Mouse (Mus musculus) embryonic fibroblast, embryonic 13.5 days (primary cell): Measurements from ENCODE around the gene Lhcgr. TPM values are rescaled to one million over a fixed set of nuclear protein-coding genes. Genes with fewer than 3 reads are reported as not detected.

ENCODE experiments used
- H3K27ac ChIP-seq: 2 replicates; pipeline ENCODE4 v1.5.1; 2012; ENCODE audit warnings: low read length, control low read depth, inconsistent platforms; ENCODE audit not compliant: insufficient read depth
- H3K4me1 ChIP-seq: 2 replicates; pipeline ENCODE4 v1.6.1; 2011; ENCODE audit warnings: low read length; ENCODE audit not compliant: control insufficient read depth, insufficient read depth
- H3K4me3 ChIP-seq: 2 replicates; pipeline ENCODE4 v1.5.1; 2011; ENCODE audit warnings: mild to moderate bottlenecking, control low read depth, low read length; ENCODE audit not compliant: insufficient read depth
- CTCF ChIP-seq: IDR thresholded peaks from 2 replicates; pipeline ENCODE4 v1.5.1; 2011; ENCODE audit warnings: mild to moderate bottlenecking, control low read depth, low read length, moderate library complexity, borderline replicate concordance; ENCODE audit not compliant: insufficient read depth
- POLR2A ChIP-seq: IDR thresholded peaks from 2 replicates; pipeline ENCODE4 v1.6.1; 2011; ENCODE audit warnings: low read depth, mild to moderate bottlenecking, control low read depth, low read length, moderate library complexity
- polyA plus RNA-seq: library from polyadenylated mRNA; stranded (reverse); fragments of >200 nt; gene quantifications from 2 replicates; pipeline ENCODE4 v1.2.4, GENCODE M21; 2011; ENCODE audit warnings: low read depth; ENCODE audit not compliant: missing spikeins, insufficient read length

The Lhcgr gene
- polyA plus RNA-seq, 1 experiment = not detected

DNA sequence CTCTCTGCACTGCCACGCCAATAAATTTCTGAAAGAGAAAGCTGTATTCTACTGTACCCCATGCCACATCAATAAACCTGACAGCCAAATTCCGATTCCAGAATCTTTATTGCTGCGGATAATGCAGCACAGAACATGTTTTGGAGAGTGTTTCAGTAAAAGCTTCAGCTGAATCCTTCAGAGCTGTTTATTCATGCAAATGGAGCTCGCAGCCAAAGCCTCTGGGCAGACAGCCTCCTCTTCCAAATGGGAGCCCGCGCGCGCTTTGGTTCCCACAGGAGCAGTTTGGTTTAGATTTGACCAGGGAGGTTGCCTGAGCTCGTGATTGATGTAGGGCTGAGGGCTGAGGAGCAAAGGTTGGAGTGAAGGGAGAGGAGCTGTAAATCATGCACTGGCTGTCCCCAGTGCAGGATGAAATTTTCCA, 17.7 kb downstream of the Lhcgr start:
- TF ChIP-seq CTCF (no peak), POLR2A (no peak)
- Histone ChIP-seq H3K27ac (no peak overlapping the region), H3K4me3 (no peak overlapping the region), H3K4me1 (no peaks in the 10 kb centered on the region)

DNA sequence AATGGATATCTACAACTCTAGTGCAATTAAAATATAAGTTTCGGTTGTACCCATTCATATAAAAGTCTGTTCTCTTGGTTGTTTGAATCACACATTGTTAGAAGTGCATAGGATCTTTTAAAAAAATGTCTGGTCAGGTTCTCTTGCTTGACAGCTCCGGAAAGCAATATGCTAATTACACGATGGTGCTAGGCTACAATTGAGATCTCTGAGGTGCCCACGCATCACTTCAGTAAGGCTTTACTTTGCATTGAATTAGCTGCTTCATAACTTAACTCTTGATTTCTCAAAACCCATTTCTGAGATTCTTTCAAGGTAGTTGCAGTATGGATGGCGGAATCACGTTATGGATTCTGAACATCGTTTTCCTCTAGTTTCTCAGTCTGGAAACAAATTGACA, 21.7 kb downstream of the Lhcgr start:
- Histone ChIP-seq H3K4me3 (no peak overlapping the region), H3K4me1 (no peaks in the 10 kb centered on the region; the same call in 1 of the 2 replicates), H3K27ac (no peak overlapping the region)
- TF ChIP-seq CTCF (no peak), POLR2A (no peak)

DNA sequence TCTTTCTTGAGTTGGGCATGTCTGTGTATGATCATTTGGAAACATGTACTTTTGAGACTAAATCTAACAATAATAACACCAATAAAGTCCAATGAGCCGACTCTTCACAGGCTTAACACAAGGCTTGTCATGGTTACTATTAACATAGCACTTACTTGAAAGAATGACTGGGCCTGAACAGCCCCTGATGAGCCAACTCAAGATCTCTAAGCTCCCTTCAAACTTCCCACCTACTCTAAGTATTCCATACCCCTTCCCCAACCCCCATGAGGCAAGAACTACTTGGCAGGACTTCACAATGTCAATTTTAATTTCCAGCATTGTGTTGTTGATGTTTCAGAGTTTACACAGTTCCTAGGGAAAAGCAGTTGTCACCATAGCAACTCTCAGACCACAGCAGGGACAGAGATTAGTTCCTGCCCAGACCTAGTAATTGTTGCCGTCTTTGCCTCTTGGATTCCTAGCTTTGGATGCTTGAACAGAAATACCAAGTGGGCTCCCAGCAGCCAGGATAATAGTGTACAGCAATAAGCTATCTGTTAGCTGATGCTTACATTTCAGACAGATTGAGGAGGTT, 22.4 kb downstream of the Lhcgr start:
- Histone ChIP-seq H3K4me3 (no peak overlapping the region), H3K4me1 (no peaks in the 10 kb centered on the region; the same call in 1 of the 2 replicates), H3K27ac (no peak overlapping the region)
- TF ChIP-seq CTCF = no peak
- TF ChIP-seq POLR2A = no peak

DNA sequence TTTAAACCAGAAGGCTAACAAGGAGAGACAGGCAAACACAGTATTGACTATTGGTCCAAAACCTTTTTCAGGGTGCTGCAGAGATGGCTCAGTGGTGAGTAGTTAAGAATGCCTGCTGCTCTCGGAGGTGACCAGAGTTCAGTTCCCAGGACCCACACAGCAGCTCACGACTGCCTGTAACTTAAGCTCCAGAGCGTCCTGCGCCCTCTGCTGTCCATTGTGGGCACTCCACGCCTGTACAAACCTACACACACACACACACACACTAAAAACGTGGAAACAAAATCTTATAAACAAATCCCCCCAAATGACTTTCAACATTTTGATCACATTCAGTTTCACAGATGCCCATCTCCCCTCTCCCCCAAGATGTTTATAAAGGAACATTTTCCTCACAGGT, 24.9 kb downstream of the Lhcgr start:
- Histone ChIP-seq H3K4me1 (no peaks in the 10 kb centered on the region; the same call in 1 of the 2 replicates), H3K27ac (no peak overlapping the region), H3K4me3 (no peak overlapping the region)
- TF ChIP-seq POLR2A (no peak), CTCF (peak; percentile 47; the same call in 1 of the 2 replicates)

DNA sequence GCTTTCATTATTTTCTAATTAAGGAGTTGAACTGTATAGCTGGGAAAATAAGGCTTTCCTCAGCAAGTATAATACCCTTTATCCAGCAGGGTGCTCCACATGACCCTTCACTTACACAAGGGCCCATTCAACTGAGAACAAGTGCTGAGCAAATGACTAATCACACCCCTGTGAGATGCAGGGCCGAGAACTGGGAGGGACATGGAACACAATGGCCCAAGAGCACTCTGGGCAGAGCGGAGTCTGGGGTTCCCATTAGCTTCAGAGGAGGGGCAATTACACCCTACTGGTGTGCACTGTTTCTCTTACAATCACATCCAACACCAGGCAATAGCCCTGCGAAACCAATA, 27.7 kb downstream of the Lhcgr start:
- Histone ChIP-seq H3K4me3 (no peak overlapping the region), H3K4me1 (no peaks in the 10 kb centered on the region; the same call in 1 of the 2 replicates), H3K27ac (no peak overlapping the region)
- TF ChIP-seq POLR2A (no peak), CTCF (no peak)

DNA sequence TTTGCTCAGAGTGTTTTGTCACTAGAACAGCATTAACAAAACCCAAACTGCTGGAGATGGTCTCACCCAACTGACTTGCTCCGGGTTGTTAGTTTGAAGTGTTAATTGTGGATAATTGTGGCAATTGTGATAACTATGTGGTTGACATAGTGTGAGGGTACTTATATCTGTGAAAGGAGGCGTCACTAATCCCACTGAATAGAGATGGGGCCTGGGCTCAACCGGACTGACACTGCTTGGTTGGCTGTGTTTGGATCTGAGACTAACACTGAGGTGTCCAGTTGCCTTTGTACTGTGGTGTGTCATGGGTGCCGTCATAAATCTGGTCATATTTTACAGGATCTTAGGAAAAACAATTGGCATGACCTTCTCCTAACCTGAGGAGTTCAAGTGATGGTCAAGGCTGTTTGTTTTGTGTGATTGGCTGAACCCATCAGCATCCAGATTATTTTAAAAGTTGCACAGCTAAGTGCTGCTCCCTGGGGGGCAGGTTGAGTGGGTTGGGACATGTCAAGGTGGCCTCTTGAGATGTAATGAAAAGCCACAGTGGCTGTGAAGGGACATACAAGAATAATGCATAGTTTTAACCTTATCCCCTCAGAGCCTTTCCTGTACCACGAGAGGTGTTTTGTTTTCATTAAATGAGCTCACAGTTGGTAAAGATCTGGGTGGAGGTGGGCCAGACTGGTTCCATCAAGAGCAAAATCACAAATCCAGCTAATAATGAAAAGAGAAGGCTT, 28.2 kb downstream of the Lhcgr start:
- no peak overlapping the region for H3K4me3 ChIP-seq
- no peaks in the 10 kb centered on the region; the same call in 1 of the 2 replicates for H3K4me1 ChIP-seq
- H3K27ac ChIP-seq = no peak overlapping the region
- TF ChIP-seq CTCF (no peak), POLR2A (no peak)

DNA sequence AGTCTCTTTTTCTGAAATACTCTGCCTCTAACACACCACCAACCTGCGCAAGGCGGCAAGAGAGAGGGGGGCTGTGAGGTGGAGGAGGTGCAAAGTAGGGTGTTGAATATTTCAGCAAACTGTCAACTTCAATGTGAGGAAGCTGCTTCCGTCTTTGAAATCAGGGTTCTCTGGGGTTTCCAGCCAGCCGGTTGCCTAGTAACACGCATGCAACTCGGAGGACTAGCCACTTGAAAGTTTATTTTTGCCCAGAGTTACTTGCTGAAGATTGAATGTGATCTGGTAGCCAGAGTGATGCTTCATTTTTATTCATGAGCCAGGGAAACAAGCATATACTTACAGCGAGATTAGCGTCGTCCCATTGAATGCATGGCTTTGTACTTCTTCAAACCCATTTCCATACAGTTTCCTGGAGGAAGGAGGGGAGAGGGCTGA, 33.8 kb downstream of the Lhcgr start:
- H3K27ac ChIP-seq = no peak overlapping the region
- H3K4me3 ChIP-seq = no peak overlapping the region
- TF ChIP-seq CTCF (no peak), POLR2A (no peak)
- no peaks in the 10 kb centered on the region for H3K4me1 ChIP-seq

DNA sequence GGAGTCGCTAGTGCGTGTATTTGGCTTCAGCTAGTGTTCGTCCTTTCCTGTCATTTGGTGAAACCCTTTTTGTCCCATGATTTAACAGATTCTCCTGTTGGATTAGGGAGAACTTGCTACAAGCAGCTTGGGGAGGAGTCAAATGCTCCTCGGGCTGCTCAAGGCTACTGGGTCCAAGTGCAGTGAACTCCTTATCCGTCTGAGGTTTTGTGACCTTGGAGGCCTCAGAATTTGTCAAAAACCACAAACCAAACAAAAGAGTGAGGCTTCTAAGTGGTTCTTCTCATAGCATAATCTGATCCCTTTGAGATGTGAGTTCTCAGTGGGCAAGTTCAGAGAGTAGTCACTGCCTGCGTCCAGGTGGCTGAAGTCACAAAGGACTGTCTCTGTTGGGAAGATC, 36.0 kb downstream of the Lhcgr start:
- no peak for TF ChIP-seq POLR2A
- no peak for TF ChIP-seq CTCF
- no peaks in the 10 kb centered on the region for H3K4me1 ChIP-seq
- H3K27ac ChIP-seq = no peak overlapping the region
- no peak overlapping the region for H3K4me3 ChIP-seq

DNA sequence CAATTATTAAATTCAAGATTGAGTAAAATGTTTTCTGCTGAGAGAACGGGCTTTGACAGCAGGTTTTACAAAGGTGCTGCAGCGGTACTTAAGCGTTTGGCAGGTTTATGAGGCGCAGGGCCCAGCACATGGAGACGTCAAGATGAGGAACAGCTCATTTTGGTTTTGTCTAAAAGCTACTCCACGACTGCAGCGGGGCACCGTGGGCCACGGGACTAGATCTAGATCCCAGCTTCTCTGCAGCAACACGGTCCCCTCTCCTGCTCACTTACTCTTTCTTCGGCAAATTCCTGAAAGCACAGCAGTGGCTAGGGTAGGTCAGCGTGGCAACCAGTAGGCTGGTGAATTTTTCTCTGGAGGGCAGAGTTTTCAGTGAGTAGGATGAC, 38.3 kb downstream of the Lhcgr start:
- Histone ChIP-seq H3K4me1 (no peaks in the 10 kb centered on the region), H3K4me3 (peak overlapping the region; percentile 8; the same call in 1 of the 2 replicates), H3K27ac (no peak overlapping the region)
- TF ChIP-seq CTCF (no peak), POLR2A (no peak)

DNA sequence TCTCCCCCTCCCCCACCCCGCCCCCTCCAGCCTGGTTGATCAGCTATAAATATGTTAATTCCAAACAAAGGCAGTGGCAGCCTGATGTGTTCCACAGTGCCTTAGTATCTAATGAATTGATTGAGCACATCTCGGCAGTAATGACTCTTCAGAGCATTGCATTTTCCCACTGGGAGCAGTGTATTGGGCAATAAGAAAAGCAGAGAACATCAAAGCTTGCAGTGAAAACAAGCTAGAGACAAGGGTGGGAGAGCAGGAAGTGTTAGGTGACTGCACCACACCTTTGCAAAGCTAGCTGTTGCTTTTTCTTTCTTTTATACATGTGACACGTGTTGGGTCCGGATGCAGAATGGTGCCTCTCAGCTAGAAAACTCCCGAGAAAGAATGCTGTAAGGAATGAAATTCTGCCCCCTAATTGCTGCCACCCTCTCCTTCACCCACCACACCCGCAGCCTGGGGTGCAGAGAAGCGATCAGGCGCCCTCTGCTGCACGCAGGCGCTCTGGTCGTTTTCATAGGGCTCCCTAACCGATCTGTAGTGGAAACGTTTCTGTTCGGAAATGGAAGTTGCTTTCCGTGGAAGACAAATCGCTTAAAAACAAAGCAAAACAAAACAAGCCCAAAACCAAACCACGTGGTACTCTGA, 38.8 kb downstream of the Lhcgr start:
- no peak overlapping the region for H3K27ac ChIP-seq

More for the DNA sequence above, 38.8 kb downstream of the Lhcgr start:
- no peaks in the 10 kb centered on the region for H3K4me1 ChIP-seq
- TF ChIP-seq POLR2A = no peak
- peak; percentile 66 for TF ChIP-seq CTCF
- 0 out of 2 replicates have a peak overlapping the region, but pooled peaks have one; percentile 8 for H3K4me3 ChIP-seq
